Mouse (Mus musculus) urinary bladder, postnatal 10 days (tissue): ENCODE measurements around the gene Wrap53.
"Not testable (repeated sequence)": the region's sequence is repeated elsewhere in the genome, so short reads cannot be mapped to it uniquely, and the experiment has no call there.

Experiments used
- DNase-seq: peaks from one replicate; pipeline ENCODE4 v3.0.0; 2022; ENCODE audit warnings: low spot score

Wrap53 gene

DNA sequence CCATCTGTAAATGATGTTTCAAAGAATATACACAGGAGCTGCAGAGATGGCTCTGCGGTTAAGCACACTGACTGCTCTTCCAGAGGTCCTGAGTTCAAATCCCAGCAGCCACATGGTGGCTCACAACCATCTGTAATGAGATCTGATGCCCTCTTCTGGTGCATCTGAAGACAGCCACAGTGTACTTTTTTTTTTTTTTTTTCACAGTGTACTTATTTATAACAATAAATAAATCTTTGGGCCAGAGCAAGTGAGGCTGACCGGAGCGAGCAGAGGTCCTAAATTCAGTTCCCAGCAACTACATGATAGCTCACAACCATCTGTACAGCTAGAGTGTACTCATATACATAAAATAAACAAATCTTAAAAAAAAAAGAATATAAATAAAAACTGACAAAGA is 49.8 kb downstream of the Wrap53 start:
- DNase-seq, result not testable (repeated sequence)

- no peak for DNase-seq
These were observed 52.0 kb downstream of the Wrap53 start for GRCm38 (mm10) chr11:69528031-69528390.

DNA sequence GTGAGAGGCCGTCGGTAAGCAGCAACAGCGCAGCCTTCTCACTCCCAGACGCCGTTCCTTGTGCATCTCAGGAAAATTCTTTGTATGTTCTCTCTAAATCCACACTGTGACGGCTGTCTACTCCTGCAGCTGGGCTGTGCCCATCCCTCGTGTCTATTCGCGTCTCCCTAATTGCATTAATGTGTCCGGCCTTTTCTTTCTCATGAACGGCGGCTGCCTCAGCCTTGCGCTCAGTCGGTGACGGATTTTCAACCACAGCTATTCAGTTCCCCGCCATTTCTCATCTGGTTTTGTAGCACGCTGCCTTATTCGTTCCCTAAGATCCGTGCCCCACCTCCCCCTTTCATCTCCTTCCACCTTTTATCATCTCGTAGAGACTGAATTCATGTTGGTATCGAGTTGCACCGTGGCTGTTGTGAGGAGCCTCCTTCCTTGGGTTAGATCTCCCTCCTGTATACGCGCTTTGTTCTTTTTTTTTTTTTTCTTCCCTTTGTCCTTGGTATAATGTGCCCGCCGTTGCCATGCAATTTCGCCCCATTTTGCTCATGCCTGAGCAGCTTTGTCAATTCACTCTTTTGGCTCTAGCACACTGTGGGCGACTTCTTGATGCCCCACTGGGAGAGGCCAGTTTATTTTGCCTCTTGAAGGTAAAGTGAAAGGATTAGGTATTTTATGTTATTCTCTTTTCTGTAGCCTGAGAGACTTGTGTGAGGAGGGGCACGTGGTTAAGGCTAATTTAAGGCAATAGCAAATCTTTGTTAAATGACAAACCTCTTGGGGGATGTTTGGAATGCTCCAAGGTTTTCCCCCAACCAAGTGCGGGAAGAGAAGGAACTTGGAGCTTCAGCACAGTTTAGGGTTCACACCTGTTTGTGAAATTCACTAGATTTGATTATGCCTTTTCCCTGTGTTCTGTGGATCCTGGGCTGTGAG is 52.7 kb downstream of the Wrap53 start:
- DNase-seq, result no peak

DNA sequence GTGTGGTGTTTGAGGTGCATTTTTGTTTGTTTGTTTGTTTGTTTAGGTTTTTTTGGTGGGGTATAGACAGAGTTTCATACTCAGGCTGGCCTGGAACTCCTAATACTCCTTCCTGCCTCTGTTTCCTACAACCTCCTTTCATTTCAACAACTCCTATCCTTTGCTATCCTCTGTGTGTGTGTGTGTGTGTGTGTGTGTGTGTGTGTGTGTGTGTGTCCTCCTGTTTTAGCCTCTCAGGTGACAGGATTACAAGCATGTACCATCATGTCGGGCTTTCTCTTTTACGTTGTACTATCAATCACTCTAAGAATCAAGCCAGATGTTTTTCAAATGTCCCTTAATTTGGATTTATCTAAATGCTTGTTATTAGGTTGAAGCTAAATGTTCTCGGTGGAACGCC is 53.4 kb downstream of the Wrap53 start:
- DNase-seq, result no peak

- DNase-seq, result no peak
These were observed 54.4 kb downstream of the Wrap53 start for GRCm38 (mm10) chr11:69525661-69526060.

DNA sequence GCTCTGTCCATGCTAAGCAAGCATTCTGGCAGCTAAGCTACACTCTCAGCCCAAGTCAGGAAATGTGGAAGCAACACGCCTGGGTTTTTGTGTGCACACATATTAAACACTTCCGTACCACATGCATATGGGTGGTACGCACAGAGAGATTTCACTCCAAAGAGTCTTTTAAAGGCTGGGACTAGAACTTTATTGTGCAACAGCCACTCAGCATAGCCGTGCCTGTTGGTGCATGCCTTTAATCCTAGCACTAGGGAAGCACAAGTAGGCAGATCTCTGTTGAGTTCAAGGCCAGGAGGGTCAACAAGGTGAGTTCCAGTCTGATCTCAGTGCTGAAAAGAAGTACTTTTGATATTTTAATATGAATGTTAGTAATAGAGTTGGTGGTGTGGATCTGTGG is 56.4 kb downstream of the Wrap53 start:
- DNase-seq, result no peak

DNA sequence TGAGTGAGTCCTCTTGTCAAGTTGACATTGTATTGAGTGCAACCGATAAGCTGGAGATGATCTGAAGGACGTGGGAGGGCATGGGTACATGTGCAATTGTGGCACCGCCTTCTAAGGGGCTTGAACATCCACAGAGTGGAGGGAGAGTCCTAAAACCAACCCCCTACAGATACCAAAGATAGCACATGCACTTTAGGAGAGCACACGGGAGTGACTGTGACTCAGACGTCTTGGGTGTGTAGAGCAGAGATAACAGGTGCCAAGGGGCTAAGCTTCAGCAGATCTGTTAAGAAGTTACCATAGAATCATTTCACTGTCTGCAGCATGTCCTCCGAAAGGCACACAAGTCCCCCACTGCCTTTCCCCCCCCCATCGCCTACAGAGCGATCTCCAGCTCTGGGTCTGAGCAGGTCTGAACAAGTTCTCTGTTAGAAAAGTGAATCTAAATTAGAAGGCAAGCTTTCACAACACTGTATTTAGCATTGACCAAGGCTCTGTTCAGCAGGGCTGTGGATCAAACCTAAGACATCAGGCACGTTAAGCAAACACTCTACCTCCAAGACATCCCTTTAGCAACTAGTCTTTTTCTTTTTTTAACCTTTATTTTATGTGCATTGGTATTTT is 58.4 kb downstream of the Wrap53 start:
- DNase-seq, result no peak

GRCm38 (mm10) chr11:69519976-69520375 is 60.1 kb downstream of the Wrap53 start:
- DNase-seq, result no peak

- no peak for DNase-seq
These were observed 63.4 kb downstream of the Wrap53 start for GRCm38 (mm10) chr11:69516661-69517060.

- DNase-seq, result no peak
These were observed 63.9 kb downstream of the Wrap53 start for GRCm38 (mm10) chr11:69516151-69516640.

GRCm38 (mm10) chr11:69513840-69514239 is 66.2 kb downstream of the Wrap53 start:
- no peak for DNase-seq
